7 mouse cellular contexts compared by ENCODE assay signal in genomic region chr12:111757561-111758325, GRCm38 (mm10). TPM values are rescaled to one million over a fixed set of nuclear protein-coding genes. Genes with fewer than 3 reads are reported as not detected.
DNase-seq lines count a peak whose midpoint lies in the region; ATAC-seq lines count a peak whose summit lies in the region.

No protein-coding gene starts in this region.

- no peaks in the 10 kb centered on the region for H3K9me3 ChIP-seq in lung, embryonic 15.5 days
- H3K9me3 ChIP-seq in embryonic facial prominence, embryonic 11.5 days (replicated peaks; ENCODE audit: control insufficient read depth, low read length): no peaks in the 10 kb centered on the region
- no peaks in the 10 kb centered on the region for H3K9me3 ChIP-seq in intestine, embryonic 15.5 days
- H3K9me3 ChIP-seq in neural tube, embryonic 15.5 days (replicated peaks): no peaks in the 10 kb centered on the region

- no peaks in the 10 kb centered on the region for H3K27me3 ChIP-seq in lung, embryonic 15.5 days
- H3K27me3 ChIP-seq in embryonic facial prominence, embryonic 11.5 days (ENCODE audit: control insufficient read depth, insufficient read depth, low read length): no peaks in the 10 kb centered on the region
- no peaks in the 10 kb centered on the region for H3K27me3 ChIP-seq in intestine, embryonic 15.5 days (replicated peaks)
- no peaks in the 10 kb centered on the region for H3K27me3 ChIP-seq in neural tube, embryonic 15.5 days (replicated peaks)

- H3K27ac ChIP-seq in lung, embryonic 15.5 days: no peak overlapping the region
- no peak overlapping the region for H3K27ac ChIP-seq in embryonic facial prominence, embryonic 11.5 days (replicated peaks; ENCODE audit: low read depth, low read length)
- peak overlapping the region; percentile 87 for H3K27ac ChIP-seq in intestine, embryonic 15.5 days
- H3K27ac ChIP-seq in neural tube, embryonic 15.5 days (replicated peaks): peak overlapping the region; percentile 90

- no peak for DNase-seq in lung, adult 18-20 months
- no peak for DNase-seq in embryonic facial prominence, embryonic 11.5 days (ENCODE audit: low spot score)
- DNase-seq in urinary bladder, adult 18-20 months (ENCODE audit: low spot score in 2 of 2): no peak
- DNase-seq in gastrocnemius, postnatal 10 days: no peak

- ATAC-seq in lung, embryonic 15.5 days (ENCODE audit: borderline replicate concordance, extremely low read depth, low FRiP score, low TSS enrichment): no peak; the same call in 1 of the 2 replicates
- no peak for ATAC-seq in embryonic facial prominence, embryonic 11.5 days (replicated peaks; ENCODE audit: insufficient number of reproducible peaks, low FRiP score, low TSS enrichment, low read depth)
- ATAC-seq in intestine, embryonic 15.5 days: no peak
- peak; percentile 0; the same call in 1 of the 2 replicates for ATAC-seq in neural tube, embryonic 15.5 days (ENCODE audit: low FRiP score)

- peaks cover 35% of the 10 kb centered on the region for H3K4me1 ChIP-seq in lung, embryonic 15.5 days
- H3K4me1 ChIP-seq in embryonic facial prominence, embryonic 11.5 days (ENCODE audit: control insufficient read depth, insufficient read depth, low read length): peaks cover 2% of the 10 kb centered on the region; the same call in 1 of the 2 replicates
- H3K4me1 ChIP-seq in intestine, embryonic 15.5 days (replicated peaks): peaks cover 28% of the 10 kb centered on the region
- H3K4me1 ChIP-seq in neural tube, embryonic 15.5 days: peaks cover 43% of the 10 kb centered on the region

- H3K4me2 ChIP-seq in lung, embryonic 15.5 days: peak overlapping the region; percentile 97
- H3K4me2 ChIP-seq in embryonic facial prominence, embryonic 11.5 days (ENCODE audit: low read depth, low read length): peak overlapping the region; percentile 99
- peak overlapping the region; percentile 99 for H3K4me2 ChIP-seq in intestine, embryonic 15.5 days (replicated peaks)
- H3K4me2 ChIP-seq in neural tube, embryonic 15.5 days: peak overlapping the region; percentile 81

- WGBS in lung, embryonic 15.5 days: 48% methylated on average over 10 of the region's 10 CpGs
- WGBS in embryonic facial prominence, embryonic 11.5 days: 51% methylated on average over 10 of the region's 10 CpGs
- 49% methylated on average over 10 of the region's 10 CpGs for WGBS in intestine, embryonic 15.5 days
- WGBS in neural tube, embryonic 15.5 days: 39% methylated on average over 10 of the region's 10 CpGs

- peak overlapping the region; percentile 96 for H3K9ac ChIP-seq in lung, embryonic 15.5 days
- H3K9ac ChIP-seq in embryonic facial prominence, embryonic 11.5 days (replicated peaks; ENCODE audit: low read length): peak overlapping the region; percentile 96
- peak overlapping the region; percentile 95 for H3K9ac ChIP-seq in intestine, embryonic 15.5 days
- peak overlapping the region; percentile 81 for H3K9ac ChIP-seq in neural tube, embryonic 15.5 days (replicated peaks)

- H3K4me3 ChIP-seq in lung, embryonic 15.5 days: peak overlapping the region; percentile 78
- H3K4me3 ChIP-seq in embryonic facial prominence, embryonic 11.5 days (ENCODE audit: low read depth, low read length): peak overlapping the region; percentile 91
- peak overlapping the region; percentile 93 for H3K4me3 ChIP-seq in intestine, embryonic 15.5 days (replicated peaks)
- peak overlapping the region; percentile 90 for H3K4me3 ChIP-seq in neural tube, embryonic 15.5 days (replicated peaks)

- H3K36me3 ChIP-seq in lung, embryonic 15.5 days: 0 out of 2 replicates have a peak, but pooled peaks cover 3% of the 10 kb centered on the region
- no peaks in the 10 kb centered on the region for H3K36me3 ChIP-seq in embryonic facial prominence, embryonic 11.5 days (replicated peaks; ENCODE audit: control insufficient read depth, insufficient read depth, low read depth, low read length)
- H3K36me3 ChIP-seq in intestine, embryonic 15.5 days: no peaks in the 10 kb centered on the region
- H3K36me3 ChIP-seq in neural tube, embryonic 15.5 days: no peaks in the 10 kb centered on the region

RNA-seq across cellular contexts. Expression of gene Klc1, which starts 0.9 kb away (rescaled TPM):
- polyA plus RNA-seq in lung, embryonic 15.5 days (2015; fragmentation: Nextera tagmentation; extraction: Ambion mirVana): 89.8 and 95.9 TPM in 2 replicates
- 132 and 143 TPM in 2 replicates for polyA plus RNA-seq in embryonic facial prominence, embryonic 11.5 days (2014; fragmentation: Nextera tagmentation; extraction: Ambion mirVana)
- 91.1 and 92.1 TPM in 2 replicates for polyA plus RNA-seq in intestine, embryonic 15.5 days (2015; fragmentation: Nextera tagmentation; extraction: Ambion mirVana)
- polyA plus RNA-seq in neural tube, embryonic 15.5 days (2015; fragmentation: Nextera tagmentation; extraction: Ambion mirVana): 504 and 568 TPM in 2 replicates
- total RNA-seq in gastrocnemius, postnatal 10 days (2021): 10 to 100 TPM; 81.0 to 96.2 TPM

RNA-seq across cellular contexts. Expression of gene Apopt1, which starts 44.7 kb away (rescaled TPM):
- 43.7 and 47.9 TPM in 2 replicates for polyA plus RNA-seq in lung, embryonic 15.5 days (2015; fragmentation: Nextera tagmentation; extraction: Ambion mirVana)
- 55.2 and 57.7 TPM in 2 replicates for polyA plus RNA-seq in embryonic facial prominence, embryonic 11.5 days (2014; fragmentation: Nextera tagmentation; extraction: Ambion mirVana)
- 50.1 and 51.8 TPM in 2 replicates for polyA plus RNA-seq in intestine, embryonic 15.5 days (2015; fragmentation: Nextera tagmentation; extraction: Ambion mirVana)
- 58.5 and 58.8 TPM in 2 replicates for polyA plus RNA-seq in neural tube, embryonic 15.5 days (2015; fragmentation: Nextera tagmentation; extraction: Ambion mirVana)
- 10 to 100 TPM; 34.7 to 39.5 TPM for total RNA-seq in gastrocnemius, postnatal 10 days (2021)

RNA-seq across cellular contexts. Expression of gene Bag5, which starts 44.7 kb away (rescaled TPM):
- polyA plus RNA-seq in lung, embryonic 15.5 days (2015; fragmentation: Nextera tagmentation; extraction: Ambion mirVana): 49.4 and 52.2 TPM in 2 replicates
- polyA plus RNA-seq in embryonic facial prominence, embryonic 11.5 days (2014; fragmentation: Nextera tagmentation; extraction: Ambion mirVana): 56.8 and 59.8 TPM in 2 replicates
- 46.7 and 48.7 TPM in 2 replicates for polyA plus RNA-seq in intestine, embryonic 15.5 days (2015; fragmentation: Nextera tagmentation; extraction: Ambion mirVana)
- polyA plus RNA-seq in neural tube, embryonic 15.5 days (2015; fragmentation: Nextera tagmentation; extraction: Ambion mirVana): 61.5 and 65.2 TPM in 2 replicates
- 10 to 100 TPM; 17.5 to 21.1 TPM for total RNA-seq in gastrocnemius, postnatal 10 days (2021)

RNA-seq across cellular contexts. Expression of gene Xrcc3, which starts 55.9 kb away (rescaled TPM):
- polyA plus RNA-seq in lung, embryonic 15.5 days (2015; fragmentation: Nextera tagmentation; extraction: Ambion mirVana): 7.9 and 8.7 TPM in 2 replicates
- polyA plus RNA-seq in embryonic facial prominence, embryonic 11.5 days (2014; fragmentation: Nextera tagmentation; extraction: Ambion mirVana): 12.7 and 15.9 TPM in 2 replicates
- 8.9 and 9.9 TPM in 2 replicates for polyA plus RNA-seq in intestine, embryonic 15.5 days (2015; fragmentation: Nextera tagmentation; extraction: Ambion mirVana)
- polyA plus RNA-seq in neural tube, embryonic 15.5 days (2015; fragmentation: Nextera tagmentation; extraction: Ambion mirVana): 2.5 and 4.6 TPM in 2 replicates
- total RNA-seq in gastrocnemius, postnatal 10 days (2021): 1 to 10 TPM; 1.6 to 2.0 TPM

RNA-seq across cellular contexts. Expression of gene Zfyve21, which starts 56.2 kb away (rescaled TPM):
- polyA plus RNA-seq in lung, embryonic 15.5 days (2015; fragmentation: Nextera tagmentation; extraction: Ambion mirVana): 108 and 113 TPM in 2 replicates
- 70.7 and 73.1 TPM in 2 replicates for polyA plus RNA-seq in embryonic facial prominence, embryonic 11.5 days (2014; fragmentation: Nextera tagmentation; extraction: Ambion mirVana)
- 183 and 191 TPM in 2 replicates for polyA plus RNA-seq in intestine, embryonic 15.5 days (2015; fragmentation: Nextera tagmentation; extraction: Ambion mirVana)
- 39.8 and 64.0 TPM in 2 replicates for polyA plus RNA-seq in neural tube, embryonic 15.5 days (2015; fragmentation: Nextera tagmentation; extraction: Ambion mirVana)
- 10 to 100 TPM; 19.6 to 21.9 TPM for total RNA-seq in gastrocnemius, postnatal 10 days (2021)

Comparison
In these comparisons a context has a peak if more than half of its experiments do, and no peak if none do; other contexts are left out.
1. H3K27ac ChIP-seq: peak in intestine, embryonic 15.5 days (single experiment) and neural tube, embryonic 15.5 days (single experiment); none in lung, embryonic 15.5 days (single experiment) and embryonic facial prominence, embryonic 11.5 days (single experiment).
2. Peak in every context shown above with its lines, with median percentiles within 50 percentile points of each other: H3K4me2 ChIP-seq, H3K4me3 ChIP-seq and H3K9ac ChIP-seq.